Mouse (Mus musculus) c-Kit-positive CD71-positive TER-119-positive erythroid progenitor cells, embryonic 14.5 days (primary cell): Measurements from ENCODE around the gene Klf8.

Experiments used
- DNase-seq: peaks from one replicate; pipeline ENCODE4 v3.0.0-alpha.2; 2013; ENCODE audit warnings: low spot score

The Klf8 gene

GRCm38 (mm10) chrX:153237304-153237919, at the start of gene Klf8:
Klf8 (plus strand) TSS chrX:153237466.
- DNase-seq = peak; percentile 10

- DNase-seq = peak; percentile 3
Measured at GRCm38 (mm10) chrX:153199185-153199584, 38.1 kb upstream of the Klf8 start.

- no peak for DNase-seq
Measured at GRCm38 (mm10) chrX:153211101-153211500, 26.2 kb upstream of the Klf8 start.

GRCm38 (mm10) chrX:153231240-153231639, 6.0 kb upstream of the Klf8 start:
- DNase-seq = no peak

GRCm38 (mm10) chrX:153233255-153233654, 4.0 kb upstream of the Klf8 start:
- no peak for DNase-seq

GRCm38 (mm10) chrX:153237920-153238504, 746 bp downstream of the Klf8 start:
- DNase-seq = peak; percentile 21

- DNase-seq = no peak
Measured at GRCm38 (mm10) chrX:153254256-153254655, 17.0 kb downstream of the Klf8 start.

- DNase-seq = no peak
Measured at GRCm38 (mm10) chrX:153255504-153255903, 18.2 kb downstream of the Klf8 start.

GRCm38 (mm10) chrX:153282185-153282584, 44.9 kb downstream of the Klf8 start:
- no peak for DNase-seq

- DNase-seq = no peak
Measured at GRCm38 (mm10) chrX:153311356-153311755, 74.1 kb downstream of the Klf8 start.

GRCm38 (mm10) chrX:153323105-153323504, 85.8 kb downstream of the Klf8 start:
- DNase-seq = no peak

GRCm38 (mm10) chrX:153334140-153334539, 96.9 kb downstream of the Klf8 start:
- DNase-seq = peak; percentile 6

- peak; percentile 31 for DNase-seq
Measured at GRCm38 (mm10) chrX:153359331-153360215, 122.3 kb downstream of the Klf8 start.

- DNase-seq = no peak
Measured at GRCm38 (mm10) chrX:153360216-153360590, 122.9 kb downstream of the Klf8 start.

GRCm38 (mm10) chrX:153360666-153361269, 123.5 kb downstream of the Klf8 start:
- no peak for DNase-seq

- peak; percentile 31 for DNase-seq
Measured at GRCm38 (mm10) chrX:153366754-153367153, 129.5 kb downstream of the Klf8 start.

GRCm38 (mm10) chrX:153369780-153370179, 132.5 kb downstream of the Klf8 start:
- DNase-seq = no peak

GRCm38 (mm10) chrX:153375105-153375504, 137.8 kb downstream of the Klf8 start:
- no peak for DNase-seq

- no peak for DNase-seq
Measured at GRCm38 (mm10) chrX:153381753-153382152, 144.5 kb downstream of the Klf8 start.

- DNase-seq = no peak
Measured at GRCm38 (mm10) chrX:153389291-153389690, 152.0 kb downstream of the Klf8 start.

- DNase-seq = no peak
Measured at GRCm38 (mm10) chrX:153417067-153417466, 179.8 kb downstream of the Klf8 start.

GRCm38 (mm10) chrX:153433659-153434293, 196.5 kb downstream of the Klf8 start:
- DNase-seq = no peak
